Mouse (Mus musculus) inflammation-experienced regulatory T-cells, adult 6 months (primary cell): ENCODE data around the gene Prkcb. TPM values are rescaled to one million over a fixed set of nuclear protein-coding genes. Genes with fewer than 3 reads are reported as not detected.

Source experiments
- ATAC-seq: one replicate; pipeline ENCODE4 v1.8.0; 2017
- polyA plus RNA-seq, 3 experiments: library from polyadenylated mRNA; unstranded; fragments of 100-300 nt; shearing (Covaris generic); gene quantifications; one replicate each; pipeline ENCODE4 v1.2.1; 2017

Prkcb gene
- polyA plus RNA-seq, 3 experiments from 2014 or later = 45.1 to 89.5 (median 71.9) TPM

- no peak for ATAC-seq
Measured at GRCm38 (mm10) chr7:122533566-122534360, 245.2 kb downstream of the Prkcb start.

GRCm38 (mm10) chr7:122544616-122545015, 256.1 kb downstream of the Prkcb start:
- ATAC-seq = no peak

GRCm38 (mm10) chr7:122556575-122557140, 268.1 kb downstream of the Prkcb start:
- no peak for ATAC-seq

- ATAC-seq = no peak
Measured at GRCm38 (mm10) chr7:122558085-122558811, 269.7 kb downstream of the Prkcb start.

GRCm38 (mm10) chr7:122558912-122559311, 270.4 kb downstream of the Prkcb start:
- ATAC-seq = no peak

- ATAC-seq = no peak
Measured at GRCm38 (mm10) chr7:122562586-122562985, 274.0 kb downstream of the Prkcb start.

GRCm38 (mm10) chr7:122565371-122565770, 276.8 kb downstream of the Prkcb start:
- ATAC-seq = no peak

GRCm38 (mm10) chr7:122566011-122566410, 277.5 kb downstream of the Prkcb start:
- ATAC-seq = no peak

- ATAC-seq = no peak
Measured at GRCm38 (mm10) chr7:122568787-122569186, 280.2 kb downstream of the Prkcb start.

- no peak for ATAC-seq
Measured at GRCm38 (mm10) chr7:122570407-122570806, 281.9 kb downstream of the Prkcb start.

- ATAC-seq = no peak
Measured at GRCm38 (mm10) chr7:122573101-122573635, 284.6 kb downstream of the Prkcb start.

GRCm38 (mm10) chr7:122574418-122574817, 285.9 kb downstream of the Prkcb start:
- ATAC-seq = no peak

GRCm38 (mm10) chr7:122575056-122575455, 286.5 kb downstream of the Prkcb start:
- ATAC-seq = no peak

- ATAC-seq = no peak
Measured at GRCm38 (mm10) chr7:122575506-122575905, 287.0 kb downstream of the Prkcb start.

GRCm38 (mm10) chr7:122577571-122577970, 289.0 kb downstream of the Prkcb start:
- ATAC-seq = no peak

GRCm38 (mm10) chr7:122579461-122580157, 291.1 kb downstream of the Prkcb start:
- ATAC-seq = no peak

GRCm38 (mm10) chr7:122580158-122580475, 291.6 kb downstream of the Prkcb start:
- ATAC-seq = no peak

- ATAC-seq = no peak
Measured at GRCm38 (mm10) chr7:122584421-122585151, 296.0 kb downstream of the Prkcb start.

- no peak for ATAC-seq
Measured at GRCm38 (mm10) chr7:122595897-122596296, 307.3 kb downstream of the Prkcb start.

- ATAC-seq = no peak
Measured at GRCm38 (mm10) chr7:122596596-122597170, 308.1 kb downstream of the Prkcb start.

GRCm38 (mm10) chr7:122597313-122597712, 308.8 kb downstream of the Prkcb start:
- ATAC-seq = no peak

GRCm38 (mm10) chr7:122600856-122601255, 312.3 kb downstream of the Prkcb start:
- no peak for ATAC-seq
